ENCODE assay signal across 8 mouse cellular contexts in genomic region chr5:20952337-20952925, GRCm38 (mm10). TPM values are rescaled to one million over a fixed set of nuclear protein-coding genes. Genes with fewer than 3 reads are reported as not detected.
A peak's percentile ranks its signal among the peaks of the same experiment; 100 is the strongest.
DNase-seq lines count a peak whose midpoint lies in the region; ATAC-seq lines count a peak whose summit lies in the region.

No protein-coding gene starts in this region.

- H3K4me2 ChIP-seq in forebrain, embryonic 14.5 days (ENCODE audit: low read length): peak overlapping the region; percentile 54
- peak overlapping the region; percentile 70 for H3K4me2 ChIP-seq in liver, embryonic 13.5 days

- H3K9ac ChIP-seq in forebrain, embryonic 14.5 days (ENCODE audit: low read length): peak overlapping the region; percentile 94
- peak overlapping the region; percentile 98 for H3K9ac ChIP-seq in liver, embryonic 13.5 days

- intact Hi-C loops in heart, postnatal 10 days (cut with DNase I): no loop called here

- WGBS in forebrain, embryonic 14.5 days: 22% methylated on average over 9 of the region's 9 CpGs
- 4% methylated on average over 9 of the region's 9 CpGs for WGBS in liver, embryonic 13.5 days (ENCODE audit: insufficient replicate concordance)

- H3K36me3 ChIP-seq in forebrain, embryonic 14.5 days (ENCODE audit: control insufficient read depth, insufficient read depth, low read length): no peaks in the 10 kb centered on the region
- peaks cover 6% of the 10 kb centered on the region for H3K36me3 ChIP-seq in liver, embryonic 13.5 days

- H3K27ac ChIP-seq in forebrain, embryonic 14.5 days (ENCODE audit: low read depth, low read length): no peak overlapping the region
- peak overlapping the region; percentile 95 for H3K27ac ChIP-seq in liver, embryonic 13.5 days

- H3K9me3 ChIP-seq in forebrain, embryonic 14.5 days (replicated peaks; ENCODE audit: control insufficient read depth, low read length): 0 out of 2 replicates have a peak, but pooled peaks cover 3% of the 10 kb centered on the region
- no peaks in the 10 kb centered on the region for H3K9me3 ChIP-seq in liver, embryonic 13.5 days (replicated peaks)

- no peaks in the 10 kb centered on the region for H3K27me3 ChIP-seq in forebrain, embryonic 14.5 days (replicated peaks; ENCODE audit: control insufficient read depth, insufficient read depth, low read length)
- H3K27me3 ChIP-seq in liver, embryonic 13.5 days: no peaks in the 10 kb centered on the region

- H3K4me3 ChIP-seq in forebrain, embryonic 14.5 days (ENCODE audit: low read depth, low read length): peak overlapping the region; percentile 96
- peak overlapping the region; percentile 96 for H3K4me3 ChIP-seq in liver, embryonic 13.5 days (replicated peaks)

- ATAC-seq in forebrain, embryonic 14.5 days: no peak
- ATAC-seq in liver, embryonic 13.5 days (ENCODE audit: low read depth): no peak

- peaks cover 14% of the 10 kb centered on the region for H3K4me1 ChIP-seq in forebrain, embryonic 14.5 days (ENCODE audit: control insufficient read depth, insufficient read depth, low read length)
- peaks cover 65% of the 10 kb centered on the region for H3K4me1 ChIP-seq in liver, embryonic 13.5 days (replicated peaks)

- DNase-seq in heart, adult 11 months: peak; percentile 11
- no peak for DNase-seq in heart, postnatal 10 days
- DNase-seq in A20 (ENCODE audit: low read depth, low spot score): peak; percentile 62
- no peak for DNase-seq in forebrain, embryonic 14.5 days (ENCODE audit: low spot score)
- DNase-seq in liver, embryonic 13.5 days: no peak
- no peak for DNase-seq in adipocyte (ENCODE audit: low spot score)
- no peak for DNase-seq in spleen, postnatal 4 days (ENCODE audit: low spot score in 2 of 2)
- no peak for DNase-seq in ovary, adult 18-20 months (ENCODE audit: low spot score)

RNA-seq across cellular contexts. Expression of gene Rsbn1l, which starts 3.8 kb away (rescaled TPM):
- 10 to 100 TPM; 17.0 to 20.1 TPM for total RNA-seq in heart, postnatal 10 days (2021)
- 5.3 TPM in 2 replicates for polyA plus RNA-seq in forebrain, embryonic 14.5 days (2014; fragmentation: Nextera tagmentation; extraction: Ambion mirVana)
- polyA plus RNA-seq in liver, embryonic 13.5 days (2015; fragmentation: Nextera tagmentation; extraction: Ambion mirVana): 4.0 and 5.1 TPM in 2 replicates

Comparison
In these comparisons a context has a peak if more than half of its experiments do, and no peak if none do; other contexts are left out.
1. DNase-seq: peak in heart, adult 11 months (single experiment) and A20 (single experiment); none in heart, postnatal 10 days (0 of 2), forebrain, embryonic 14.5 days (single experiment), liver, embryonic 13.5 days (single experiment), adipocyte (single experiment), spleen, postnatal 4 days (0 of 2) and ovary, adult 18-20 months (single experiment).